Mouse (Mus musculus): ENCODE measurements around the gene Alpi. TPM values are rescaled to one million over a fixed set of nuclear protein-coding genes. Genes with fewer than 3 reads are reported as not detected.

Gene Alpi
- polyA plus RNA-seq, 1 experiment = 0.19 TPM

GRCm38 (mm10) chr1:87070720-87071119, 30.7 kb downstream of the Alpi start:
- no peak overlapping the region for H3K27ac ChIP-seq (ENCODE audit: control insufficient read depth, insufficient read depth, low read depth, low read length)
- TF ChIP-seq POLR2A (IDR thresholded peaks at IDR 0.05; ENCODE audit: control insufficient read depth, low read depth, low read length) = no peak
- peak; percentile 73; the same call in 1 of the 2 replicates for TF ChIP-seq CTCF (IDR thresholded peaks at IDR 0.05; ENCODE audit: control insufficient read depth, insufficient read depth, insufficient replicate concordance, low read depth, low read length)
- no peaks in the 10 kb centered on the region for H3K4me1 ChIP-seq (ENCODE audit: control insufficient read depth, insufficient read depth, low read length)
- H3K4me3 ChIP-seq (ENCODE audit: control insufficient read depth, low read depth, low read length) = no peak overlapping the region
- no peaks in the 10 kb centered on the region for H3K36me3 ChIP-seq (ENCODE audit: control insufficient read depth, insufficient read depth, low read length)
- no peaks in the 10 kb centered on the region for H3K27me3 ChIP-seq (ENCODE audit: control insufficient read depth, insufficient read depth, low read length)

- H3K4me3 ChIP-seq (ENCODE audit: control insufficient read depth, low read depth, low read length) = no peak overlapping the region
- H3K27me3 ChIP-seq (ENCODE audit: control insufficient read depth, insufficient read depth, low read length) = no peaks in the 10 kb centered on the region
- peaks cover 2% of the 10 kb centered on the region; the same call in 1 of the 2 replicates for H3K4me1 ChIP-seq (ENCODE audit: control insufficient read depth, insufficient read depth, low read length)
- TF ChIP-seq CTCF (IDR thresholded peaks at IDR 0.05; ENCODE audit: control insufficient read depth, insufficient read depth, insufficient replicate concordance, low read depth, low read length) (no peak), POLR2A (IDR thresholded peaks at IDR 0.05; ENCODE audit: control insufficient read depth, low read depth, low read length) (no peak)
- no peaks in the 10 kb centered on the region for H3K36me3 ChIP-seq (ENCODE audit: control insufficient read depth, insufficient read depth, low read length)
- H3K27ac ChIP-seq (ENCODE audit: control insufficient read depth, insufficient read depth, low read depth, low read length) = no peak overlapping the region
These were observed 40.5 kb downstream of the Alpi start for GRCm38 (mm10) chr1:87060913-87061312.

GRCm38 (mm10) chr1:87059042-87059665, 42.3 kb downstream of the Alpi start:
- no peak for TF ChIP-seq POLR2A (IDR thresholded peaks at IDR 0.05; ENCODE audit: control insufficient read depth, low read depth, low read length)
- TF ChIP-seq CTCF (IDR thresholded peaks at IDR 0.05; ENCODE audit: control insufficient read depth, insufficient read depth, insufficient replicate concordance, low read depth, low read length) = no peak
- no peak overlapping the region for H3K27ac ChIP-seq (ENCODE audit: control insufficient read depth, insufficient read depth, low read depth, low read length)
- no peaks in the 10 kb centered on the region for H3K36me3 ChIP-seq (ENCODE audit: control insufficient read depth, insufficient read depth, low read length)
- peaks cover 2% of the 10 kb centered on the region; the same call in 1 of the 2 replicates for H3K4me1 ChIP-seq (ENCODE audit: control insufficient read depth, insufficient read depth, low read length)
- H3K27me3 ChIP-seq (ENCODE audit: control insufficient read depth, insufficient read depth, low read length) = no peaks in the 10 kb centered on the region
- H3K4me3 ChIP-seq (ENCODE audit: control insufficient read depth, low read depth, low read length) = no peak overlapping the region

- no peaks in the 10 kb centered on the region for H3K27me3 ChIP-seq (ENCODE audit: control insufficient read depth, insufficient read depth, low read length)
- H3K27ac ChIP-seq (ENCODE audit: control insufficient read depth, insufficient read depth, low read depth, low read length) = no peak overlapping the region
- H3K4me1 ChIP-seq (ENCODE audit: control insufficient read depth, insufficient read depth, low read length) = peaks cover 2% of the 10 kb centered on the region; the same call in 1 of the 2 replicates
- no peaks in the 10 kb centered on the region for H3K36me3 ChIP-seq (ENCODE audit: control insufficient read depth, insufficient read depth, low read length)
- TF ChIP-seq CTCF (IDR thresholded peaks at IDR 0.05; ENCODE audit: control insufficient read depth, insufficient read depth, insufficient replicate concordance, low read depth, low read length) (no peak), POLR2A (IDR thresholded peaks at IDR 0.05; ENCODE audit: control insufficient read depth, low read depth, low read length) (no peak)
- H3K4me3 ChIP-seq (ENCODE audit: control insufficient read depth, low read depth, low read length) = no peak overlapping the region
These were observed 44.3 kb downstream of the Alpi start for GRCm38 (mm10) chr1:87057075-87057474.

- TF ChIP-seq POLR2A (IDR thresholded peaks at IDR 0.05; ENCODE audit: control insufficient read depth, low read depth, low read length) = no peak
- no peak for TF ChIP-seq CTCF (IDR thresholded peaks at IDR 0.05; ENCODE audit: control insufficient read depth, insufficient read depth, insufficient replicate concordance, low read depth, low read length)
- Histone ChIP-seq H3K4me1 (ENCODE audit: control insufficient read depth, insufficient read depth, low read length) (no peaks in the 10 kb centered on the region), H3K36me3 (ENCODE audit: control insufficient read depth, insufficient read depth, low read length) (no peaks in the 10 kb centered on the region), H3K27ac (ENCODE audit: control insufficient read depth, insufficient read depth, low read depth, low read length) (no peak overlapping the region), H3K4me3 (ENCODE audit: control insufficient read depth, low read depth, low read length) (no peak overlapping the region), H3K27me3 (ENCODE audit: control insufficient read depth, insufficient read depth, low read length) (no peaks in the 10 kb centered on the region)
These were observed 50.0 kb downstream of the Alpi start for GRCm38 (mm10) chr1:87051369-87051768.

GRCm38 (mm10) chr1:87050700-87051099, 50.7 kb downstream of the Alpi start:
- H3K36me3 ChIP-seq (ENCODE audit: control insufficient read depth, insufficient read depth, low read length) = no peaks in the 10 kb centered on the region
- H3K4me3 ChIP-seq (ENCODE audit: control insufficient read depth, low read depth, low read length) = no peak overlapping the region
- TF ChIP-seq CTCF (IDR thresholded peaks at IDR 0.05; ENCODE audit: control insufficient read depth, insufficient read depth, insufficient replicate concordance, low read depth, low read length) (no peak), POLR2A (IDR thresholded peaks at IDR 0.05; ENCODE audit: control insufficient read depth, low read depth, low read length) (no peak)
- H3K4me1 ChIP-seq (ENCODE audit: control insufficient read depth, insufficient read depth, low read length) = no peaks in the 10 kb centered on the region
- no peaks in the 10 kb centered on the region for H3K27me3 ChIP-seq (ENCODE audit: control insufficient read depth, insufficient read depth, low read length)
- no peak overlapping the region for H3K27ac ChIP-seq (ENCODE audit: control insufficient read depth, insufficient read depth, low read depth, low read length)

- no peaks in the 10 kb centered on the region for H3K36me3 ChIP-seq (ENCODE audit: control insufficient read depth, insufficient read depth, low read length)
- TF ChIP-seq CTCF (IDR thresholded peaks at IDR 0.05; ENCODE audit: control insufficient read depth, insufficient read depth, insufficient replicate concordance, low read depth, low read length) (no peak), POLR2A (IDR thresholded peaks at IDR 0.05; ENCODE audit: control insufficient read depth, low read depth, low read length) (no peak)
- H3K27ac ChIP-seq (ENCODE audit: control insufficient read depth, insufficient read depth, low read depth, low read length) = no peak overlapping the region
- H3K4me1 ChIP-seq (ENCODE audit: control insufficient read depth, insufficient read depth, low read length) = no peaks in the 10 kb centered on the region
- no peaks in the 10 kb centered on the region for H3K27me3 ChIP-seq (ENCODE audit: control insufficient read depth, insufficient read depth, low read length)
- H3K4me3 ChIP-seq (ENCODE audit: control insufficient read depth, low read depth, low read length) = no peak overlapping the region
These were observed 51.3 kb downstream of the Alpi start for GRCm38 (mm10) chr1:87050072-87050471.

Other genes starting within 250 kb of the Alpi start
- gene Alppl2, start 11.7 kb downstream of the Alpi start, polyA plus RNA-seq (2012; rRNA removed) = 2.2 and 3.6 TPM in 2 replicates
- gene Akp3, start 23.4 kb upstream of the Alpi start, polyA plus RNA-seq (2012; rRNA removed) = 1.5 and 1.7 TPM in 2 replicates
- gene Ecel1, start 54.9 kb upstream of the Alpi start, polyA plus RNA-seq (2012; rRNA removed) = 5.8 and 6.8 TPM in 2 replicates
- 19.1 and 25.3 TPM in 2 replicates for gene Prss56, start 81.7 kb upstream of the Alpi start, polyA plus RNA-seq (2012; rRNA removed)
- gene Chrnd, start 89.0 kb upstream of the Alpi start, polyA plus RNA-seq (2012; rRNA removed) = 0.02 and 0.08 TPM in 2 replicates
- not detected in 2 replicates for gene Chrng, start 103.1 kb upstream of the Alpi start, polyA plus RNA-seq (2012; rRNA removed)
- gene Eif4e2, start 112.3 kb upstream of the Alpi start, polyA plus RNA-seq (2012; rRNA removed) = 127 and 132 TPM in 2 replicates
- gene Efhd1, start 162.8 kb upstream of the Alpi start, polyA plus RNA-seq (2012; rRNA removed) = 418 and 483 TPM in 2 replicates
- gene Gigyf2, start 225.4 kb upstream of the Alpi start, polyA plus RNA-seq (2012; rRNA removed) = 63.6 and 74.0 TPM in 2 replicates

Data from testis, adult 2 months (tissue).